Mouse (Mus musculus) liver, adult (tissue): Measurements from ENCODE around the gene Adcy9.
A peak's percentile ranks its signal among the peaks of the same experiment; 100 is the strongest.

Experiments used
- GATA4 ChIP-seq: IDR thresholded peaks from 2 replicates; pipeline ENCODE4 v1.6.1; 2014; ENCODE audit warnings: mild to moderate bottlenecking, low read length; ENCODE audit not compliant: insufficient replicate concordance

Gene Adcy9

GRCm38 (mm10) chr16:4279601-4280000, 140.7 kb downstream of the Adcy9 start:
- TF ChIP-seq GATA4: no peak

- TF ChIP-seq GATA4: no peak
Measured at GRCm38 (mm10) chr16:4276621-4277020, 143.7 kb downstream of the Adcy9 start.

- no peak for TF ChIP-seq GATA4
Measured at GRCm38 (mm10) chr16:4276151-4276550, 144.1 kb downstream of the Adcy9 start.

- no peak for TF ChIP-seq GATA4
Measured at GRCm38 (mm10) chr16:4273702-4274476, 146.4 kb downstream of the Adcy9 start.

GRCm38 (mm10) chr16:4272254-4272653, 148.0 kb downstream of the Adcy9 start:
- no peak for TF ChIP-seq GATA4

- TF ChIP-seq GATA4: no peak
Measured at GRCm38 (mm10) chr16:4270911-4271310, 149.4 kb downstream of the Adcy9 start.

GRCm38 (mm10) chr16:4267857-4268666, 152.2 kb downstream of the Adcy9 start:
- TF ChIP-seq GATA4: peak; percentile 40; the same call in 1 of the 2 replicates

GRCm38 (mm10) chr16:4267453-4267852, 152.8 kb downstream of the Adcy9 start:
- TF ChIP-seq GATA4: no peak

- TF ChIP-seq GATA4: no peak
Measured at GRCm38 (mm10) chr16:4265351-4265750, 154.9 kb downstream of the Adcy9 start.

- TF ChIP-seq GATA4: no peak
Measured at GRCm38 (mm10) chr16:4263486-4263885, 156.8 kb downstream of the Adcy9 start.

- no peak for TF ChIP-seq GATA4
Measured at GRCm38 (mm10) chr16:4257546-4257945, 162.8 kb downstream of the Adcy9 start.

GRCm38 (mm10) chr16:4248791-4249190, 171.5 kb downstream of the Adcy9 start:
- TF ChIP-seq GATA4: no peak
